Mouse (Mus musculus) MN1 (cell line): ENCODE results near the gene Mrps34.

Experiments
- DNase-seq: peaks from one replicate; pipeline ENCODE4 v3.0.0-alpha.2; 2016; ENCODE audit warnings: low spot score

Mrps34 gene

GRCm38 (mm10) chr17:24881738-24882440, 13.0 kb upstream of the Mrps34 start:
- DNase-seq = peak; percentile 80

DNA sequence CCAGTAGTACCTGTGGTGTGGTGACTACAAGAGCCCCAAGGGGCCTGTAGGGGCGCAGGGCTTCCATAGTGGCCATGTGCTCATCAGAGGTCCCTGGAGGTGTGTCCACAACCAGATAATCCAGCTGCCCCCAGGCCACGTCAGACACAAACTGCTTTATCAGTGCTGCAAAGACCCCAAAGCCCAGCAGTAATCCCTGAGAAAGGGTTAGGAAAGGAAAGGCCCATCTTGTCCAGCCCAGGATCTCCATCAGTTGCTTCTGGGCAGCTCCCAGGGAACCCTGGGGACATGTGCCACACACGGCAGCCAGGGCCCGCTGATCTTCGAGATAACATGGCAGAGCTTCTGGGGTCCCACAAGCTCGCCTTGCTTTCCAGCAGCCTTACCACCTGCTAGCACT, 10.5 kb upstream of the Mrps34 start:
- DNase-seq = no peak

- no peak for DNase-seq
Observed at GRCm38 (mm10) chr17:24885356-24886133, 9.4 kb upstream of the Mrps34 start.

- peak; percentile 99 for DNase-seq
Observed at GRCm38 (mm10) chr17:24886134-24886931, 8.6 kb upstream of the Mrps34 start, which contains the start of the genes Nubp2 and Spsb3. Gene Nubp2 (minus strand): TSS chr17:24886349. Gene Spsb3 (plus strand): TSS chr17:24886643.

DNA sequence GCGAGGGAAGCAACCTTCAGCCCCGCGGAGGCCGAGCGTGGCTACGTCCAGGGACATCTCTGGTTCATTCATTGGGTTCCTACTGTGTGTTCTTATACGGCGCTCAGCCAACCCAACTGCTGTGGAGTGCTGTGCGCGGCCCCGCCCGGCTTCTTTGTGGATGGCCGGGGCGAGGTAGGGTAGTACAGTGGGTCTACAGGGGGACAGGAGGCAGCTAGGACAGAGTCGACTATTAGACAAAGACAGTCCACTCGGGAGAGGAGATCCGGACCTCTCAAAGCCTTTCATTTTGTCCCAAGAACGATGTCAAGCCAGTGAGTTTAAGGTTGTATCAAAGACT, 8.0 kb upstream of the Mrps34 start:
- no peak for DNase-seq

- DNase-seq = peak; percentile 41
Observed at GRCm38 (mm10) chr17:24887291-24888080, 7.4 kb upstream of the Mrps34 start.

GRCm38 (mm10) chr17:24888862-24889261, 6.1 kb upstream of the Mrps34 start:
- no peak for DNase-seq

- no peak for DNase-seq
Observed at GRCm38 (mm10) chr17:24890151-24891092, 4.5 kb upstream of the Mrps34 start.

GRCm38 (mm10) chr17:24891321-24891720, 3.6 kb upstream of the Mrps34 start:
- DNase-seq = no peak

- no peak for DNase-seq
Observed at GRCm38 (mm10) chr17:24892785-24893184, 2.1 kb upstream of the Mrps34 start.

DNA sequence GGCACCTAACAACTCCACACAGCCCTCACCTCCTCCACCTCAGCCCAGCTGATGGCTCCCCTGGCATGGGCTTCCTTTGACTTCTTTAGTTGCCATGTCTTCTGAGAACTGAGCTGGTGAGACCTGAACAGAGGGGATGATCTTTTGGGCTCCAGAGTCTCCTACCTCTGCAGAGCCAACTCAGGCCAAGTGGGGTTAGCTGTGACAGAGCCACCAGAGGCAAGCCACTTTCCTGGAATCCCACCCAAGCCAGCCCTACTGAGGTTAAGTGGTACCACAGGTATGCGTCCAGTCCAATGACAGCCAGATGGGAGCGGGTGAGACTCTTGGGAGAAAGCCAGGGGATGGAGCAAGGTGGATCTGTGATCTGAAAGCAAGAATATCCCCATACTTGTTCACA, 1.6 kb upstream of the Mrps34 start:
- DNase-seq = no peak

- peak; percentile 50 for DNase-seq
Observed at GRCm38 (mm10) chr17:24894061-24894994, 588 bp upstream of the Mrps34 start.

- no peak for DNase-seq
Observed at GRCm38 (mm10) chr17:24895571-24896240, 790 bp downstream of the Mrps34 start.

DNA sequence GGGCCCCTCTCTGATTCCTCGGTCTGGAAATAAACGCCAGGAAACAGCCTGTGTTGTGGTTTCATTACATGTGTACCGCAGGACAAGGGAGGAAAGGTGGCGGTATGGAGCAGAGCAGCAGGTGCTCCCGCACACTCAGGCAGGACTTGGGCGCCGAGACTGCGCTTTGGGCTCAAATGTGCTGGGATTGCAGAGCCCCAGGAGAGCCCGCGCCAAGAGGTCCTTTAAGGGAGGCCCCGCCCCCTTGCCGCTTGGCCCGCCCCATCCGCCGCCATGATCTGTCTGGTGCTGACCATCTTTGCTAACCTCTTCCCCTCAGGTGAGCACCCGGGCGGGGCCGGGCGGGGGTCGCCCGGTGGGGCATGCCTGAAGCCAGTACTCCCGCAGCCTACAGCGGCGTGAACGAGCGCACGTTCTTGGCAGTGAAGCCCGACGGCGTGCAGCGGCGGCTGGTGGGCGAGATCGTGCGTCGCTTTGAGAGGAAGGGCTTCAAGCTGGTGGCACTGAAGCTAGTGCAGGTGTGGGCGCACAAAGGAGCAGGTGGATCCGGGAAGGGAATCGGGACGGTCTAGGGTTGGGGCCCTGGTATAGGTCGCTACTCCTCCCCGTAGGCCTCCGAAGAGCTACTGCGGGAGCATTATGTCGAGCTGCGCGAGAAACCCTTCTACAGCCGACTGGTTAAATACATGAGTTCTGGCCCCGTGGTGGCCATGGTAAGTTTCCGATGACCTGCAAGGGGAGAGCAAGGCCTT, 1.5 kb downstream of the Mrps34 start, which contains the start of gene Nme3:
Gene Nme3, plus strand, starts transcription at position 260 of the 752 bp plus-strand sequence.
- peak; percentile 83 for DNase-seq

- no peak for DNase-seq
Observed at GRCm38 (mm10) chr17:24896993-24897269, 2.0 kb downstream of the Mrps34 start.

GRCm38 (mm10) chr17:24897600-24897999, 2.7 kb downstream of the Mrps34 start:
- DNase-seq = no peak

DNA sequence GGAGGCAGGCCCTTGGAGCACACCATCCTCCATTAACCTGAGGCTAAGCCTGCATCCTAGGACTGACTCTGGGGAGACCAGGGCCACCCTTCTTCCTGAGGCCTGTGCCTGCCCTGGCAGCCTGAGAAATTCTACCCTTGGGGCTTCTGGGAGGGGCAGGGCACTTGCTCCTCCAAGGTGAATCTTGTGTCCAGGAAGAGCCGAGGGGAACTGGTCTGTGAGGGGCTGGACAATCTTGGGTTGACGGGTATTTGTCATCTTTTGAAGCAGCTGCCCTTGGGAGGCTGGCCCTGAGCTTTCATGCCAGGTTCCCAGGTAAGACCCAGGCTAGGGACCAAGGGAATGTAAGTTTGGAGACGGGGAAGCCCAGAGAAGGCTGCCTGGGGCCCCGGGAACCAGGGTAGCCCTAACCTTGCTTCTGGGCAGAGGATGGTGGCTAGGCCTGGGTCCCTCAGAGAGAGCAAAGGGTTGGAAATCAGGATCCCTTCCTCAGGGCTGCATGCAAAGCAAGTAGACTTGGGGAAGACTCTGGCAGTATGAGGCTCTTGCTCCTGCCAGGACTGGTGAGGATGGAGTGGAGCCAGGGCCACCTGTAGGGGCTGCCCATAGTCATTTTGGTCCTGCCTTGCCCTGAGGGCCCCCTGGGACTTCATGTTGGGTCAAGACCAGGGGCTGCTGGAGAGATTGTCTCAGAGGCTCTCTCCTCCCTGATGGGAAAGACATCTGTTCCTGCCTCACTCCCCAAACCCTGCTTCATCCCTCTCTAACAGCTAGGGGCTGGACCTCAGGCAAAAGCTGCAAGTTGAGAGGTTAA, 3.3 kb downstream of the Mrps34 start:
- no peak for DNase-seq
